Mouse (Mus musculus) frontal cortex, adult 2 months (tissue): ENCODE results near the gene Plppr3. TPM values are rescaled to one million over a fixed set of nuclear protein-coding genes. Genes with fewer than 3 reads are reported as not detected.

ENCODE experiments used
- DNase-seq, 2 experiments: peaks; one replicate each; pipeline ENCODE4 v3.0.0; 2022; ENCODE audit warnings: low spot score in 1 of 2; ENCODE audit errors: extremely low spot score in 1 of 2
- polyA plus RNA-seq: library from polyadenylated mRNA; depleted of rRNA; stranded (reverse); fragments of >200 nt; gene quantifications from 2 replicates; pipeline ENCODE4 v1.2.3, GENCODE M21; 2012

The Plppr3 gene
- polyA plus RNA-seq, 1 experiment = 134 TPM

DNA sequence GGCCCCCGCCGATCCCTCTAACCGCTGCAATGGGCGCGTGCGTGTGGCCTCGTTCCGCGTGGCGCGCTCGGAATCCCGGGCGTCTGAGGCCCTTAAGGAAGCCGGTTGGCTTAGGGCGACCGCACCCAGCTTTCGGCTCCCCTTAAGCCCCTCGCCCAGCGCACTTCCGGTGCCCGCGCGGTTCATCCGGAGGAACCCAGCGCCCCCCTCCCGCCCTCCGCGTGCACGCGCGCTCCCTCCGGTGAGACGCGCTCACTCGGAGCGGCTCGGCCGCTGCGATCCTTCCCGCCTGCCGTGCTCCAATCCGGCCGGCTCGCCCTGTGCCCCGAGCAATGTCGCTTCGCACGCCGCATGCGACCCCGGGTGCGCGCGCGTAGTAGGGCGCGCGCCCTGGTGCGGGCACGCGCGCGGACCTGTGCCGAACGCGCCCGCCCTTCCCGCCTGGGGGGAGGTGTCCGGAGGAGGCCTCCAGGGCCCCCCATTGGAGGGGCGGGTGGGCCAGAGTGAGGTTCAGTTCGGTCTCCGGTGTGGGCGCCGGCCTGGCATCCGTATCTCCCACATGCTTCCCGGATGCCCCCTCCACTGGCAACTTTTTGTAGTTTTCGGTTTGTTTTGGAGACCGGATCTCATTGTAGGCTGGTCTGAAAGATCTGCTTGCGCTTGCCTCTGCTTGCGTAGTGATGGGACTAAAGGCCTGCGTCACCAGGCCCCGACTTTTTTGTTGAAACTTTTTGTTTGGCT, 19.5 kb downstream of the Plppr3 start:
- no peak for DNase-seq

DNA sequence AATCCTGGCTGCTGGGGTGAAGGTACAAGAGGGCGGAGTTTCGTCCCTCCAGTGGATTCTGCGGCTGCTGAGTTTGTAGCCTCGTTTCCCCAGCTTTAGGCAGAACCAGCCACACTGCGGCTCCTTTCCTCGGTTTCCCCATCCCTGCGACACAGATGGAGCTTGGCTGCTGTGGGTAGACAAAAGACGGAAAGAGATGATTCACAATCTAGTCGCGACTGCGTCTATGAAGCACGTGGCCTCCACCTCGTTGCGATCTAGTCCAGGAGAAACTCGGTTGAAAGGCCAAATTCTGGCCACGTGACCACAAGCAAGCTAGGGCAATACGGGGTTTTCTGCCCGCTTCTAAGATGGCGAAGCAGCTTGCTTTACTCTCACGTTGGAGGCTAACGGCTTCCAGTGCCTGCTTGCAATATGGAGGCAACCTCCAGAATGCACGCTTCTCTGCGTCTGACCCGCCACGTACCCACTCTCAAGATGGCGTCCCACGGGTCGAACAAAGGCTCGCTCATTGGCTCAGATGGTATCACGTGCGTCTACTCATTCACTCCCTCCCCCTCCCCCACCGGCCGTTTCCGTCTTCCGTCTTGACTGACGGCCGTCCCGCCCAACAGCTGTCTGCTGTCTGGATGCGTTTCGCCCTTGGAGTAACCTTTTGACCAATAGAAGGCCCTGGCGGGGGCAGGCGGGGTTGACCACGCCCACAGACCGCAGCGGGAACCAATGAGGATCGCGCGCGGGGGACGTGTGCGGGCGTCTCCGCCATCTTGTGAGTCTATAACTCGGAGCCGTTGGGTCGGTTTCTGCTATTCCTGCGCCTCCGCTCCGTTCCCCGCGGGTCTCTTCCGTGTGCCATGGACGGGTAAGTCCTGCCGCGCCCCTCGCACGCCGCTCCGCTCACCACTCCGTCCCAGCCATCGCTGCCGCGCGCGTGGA, 20.3 kb downstream of the Plppr3 start, which contains the start of gene Ptbp1:
Ptbp1 (plus strand) TSS at position 568 of the 936 bp plus-strand sequence.
- DNase-seq = peak; percentile 99

DNA sequence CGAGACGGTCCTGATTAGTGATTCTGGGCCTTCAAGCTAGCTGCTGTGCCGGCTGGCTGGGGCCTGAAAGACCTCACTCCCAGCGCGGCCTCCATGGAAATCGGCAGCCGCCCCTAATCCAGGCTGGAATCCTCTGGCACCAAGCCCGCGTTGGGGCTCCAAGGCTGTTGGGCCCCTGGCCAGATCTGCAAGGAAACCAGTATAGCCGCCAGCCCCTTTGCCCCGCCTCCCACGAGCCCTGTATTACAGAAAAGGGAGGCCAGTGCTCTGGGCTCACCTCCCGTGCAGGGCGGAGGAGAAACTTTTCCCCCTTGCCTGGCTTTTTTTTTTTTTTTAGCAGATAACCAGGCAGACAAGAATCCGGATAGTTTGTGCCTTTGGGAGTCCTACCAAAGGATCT, 21.0 kb downstream of the Plppr3 start:
- DNase-seq = peak; percentile 63 to 85

DNA sequence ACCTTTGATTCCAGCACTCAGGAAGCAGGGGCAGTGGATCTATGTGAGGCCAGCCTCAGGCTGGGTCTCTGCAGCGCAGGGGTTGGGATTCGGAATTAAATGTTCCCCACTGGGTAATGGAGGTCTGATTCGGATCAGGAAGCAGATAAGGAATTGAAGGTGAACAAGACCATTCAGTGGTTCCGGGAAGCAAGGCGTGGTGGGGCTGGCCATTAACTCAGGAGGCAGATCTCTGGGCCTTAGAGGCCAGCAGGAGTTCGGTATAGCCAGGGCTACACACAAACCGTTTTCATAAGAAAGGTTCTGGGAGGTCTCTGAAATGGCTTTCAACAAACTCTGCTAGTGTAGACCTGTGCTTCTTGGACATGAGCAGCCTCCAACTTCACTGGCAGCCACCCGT, 21.6 kb downstream of the Plppr3 start:
- no peak for DNase-seq

DNA sequence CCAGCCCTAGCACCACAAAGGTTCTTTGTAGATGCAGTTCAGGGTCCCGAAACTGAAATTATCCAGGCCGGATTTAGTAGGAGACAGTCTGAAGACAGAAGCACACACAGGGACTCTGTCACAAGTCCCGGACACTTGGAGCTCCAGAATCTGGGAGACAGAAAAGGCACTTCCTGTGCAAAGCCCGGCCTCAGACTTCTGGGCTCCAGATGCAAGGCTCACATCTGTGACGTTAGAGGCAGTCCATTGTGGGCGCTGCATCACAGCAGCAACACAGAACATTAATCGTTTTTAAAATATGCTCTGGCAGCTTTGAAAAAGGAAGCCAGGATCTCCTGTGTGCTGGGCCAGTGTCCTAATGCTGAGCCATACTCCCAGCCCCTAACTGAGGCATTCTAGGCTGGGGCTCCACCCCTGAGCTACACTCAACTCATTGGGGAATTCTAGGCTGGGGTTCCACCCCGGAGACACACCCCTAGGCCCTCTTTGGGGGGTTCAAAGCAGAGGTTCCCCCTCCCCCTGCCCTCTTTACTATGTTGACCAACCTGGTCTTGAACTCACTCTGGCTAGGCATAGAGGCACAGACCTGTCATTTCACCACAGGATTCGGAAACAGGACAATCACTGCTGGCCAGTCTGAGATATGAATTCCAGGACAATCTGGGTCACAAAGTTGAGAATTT, 22.2 kb downstream of the Plppr3 start:
- no peak for DNase-seq

DNA sequence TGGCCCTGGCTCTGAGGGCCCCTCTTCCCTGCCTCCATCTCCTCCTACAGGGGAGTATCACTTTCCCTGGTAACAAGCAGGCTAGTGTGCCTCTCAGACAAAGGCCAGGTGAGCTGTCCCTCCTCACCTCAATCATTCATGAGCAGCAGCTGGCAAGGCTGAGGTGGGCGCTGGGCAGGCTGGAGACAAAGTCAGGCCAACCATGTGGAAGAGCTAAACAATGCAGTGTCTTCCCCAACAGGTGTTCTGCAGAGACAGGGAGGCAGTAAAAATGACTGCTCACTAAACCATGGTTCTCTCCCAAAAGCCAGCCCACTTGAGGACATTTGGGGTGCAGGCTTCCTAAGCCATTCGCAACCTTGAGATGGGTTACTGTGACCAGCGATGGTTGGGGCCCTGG, 22.8 kb downstream of the Plppr3 start:
- DNase-seq = no peak

DNA sequence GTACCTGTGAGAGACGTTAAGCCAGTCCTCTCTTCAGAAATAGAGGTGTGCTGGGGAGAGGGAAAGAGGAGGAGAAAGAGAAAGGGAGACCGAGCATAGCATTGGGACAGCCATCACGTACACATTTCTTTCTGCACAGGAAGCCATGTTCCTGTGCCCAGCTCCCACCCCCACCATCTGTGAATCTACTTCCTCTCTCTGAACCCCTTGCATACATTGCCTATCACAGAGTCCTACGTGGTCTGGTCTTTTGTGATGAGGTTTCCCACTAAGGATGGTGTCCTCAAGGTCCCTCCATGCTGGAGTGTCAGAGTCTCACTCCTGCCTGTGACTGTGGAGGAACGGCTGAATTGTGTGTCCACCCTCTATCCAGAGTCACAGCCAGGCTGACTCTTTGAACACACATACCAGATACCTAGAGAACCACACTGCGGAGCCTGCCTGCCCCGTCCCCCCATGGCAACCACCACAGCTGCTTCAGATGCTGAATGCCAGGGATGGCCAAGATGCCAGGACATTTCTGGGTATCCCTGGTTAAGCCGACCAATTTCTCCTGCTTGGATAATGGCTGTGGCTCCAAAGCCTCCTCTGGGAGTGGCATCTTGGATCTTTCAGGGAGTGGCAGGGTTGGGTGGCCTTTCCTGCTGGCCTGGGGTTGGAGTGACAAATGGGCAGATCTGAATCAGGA, 24.3 kb downstream of the Plppr3 start:
- no peak for DNase-seq

DNA sequence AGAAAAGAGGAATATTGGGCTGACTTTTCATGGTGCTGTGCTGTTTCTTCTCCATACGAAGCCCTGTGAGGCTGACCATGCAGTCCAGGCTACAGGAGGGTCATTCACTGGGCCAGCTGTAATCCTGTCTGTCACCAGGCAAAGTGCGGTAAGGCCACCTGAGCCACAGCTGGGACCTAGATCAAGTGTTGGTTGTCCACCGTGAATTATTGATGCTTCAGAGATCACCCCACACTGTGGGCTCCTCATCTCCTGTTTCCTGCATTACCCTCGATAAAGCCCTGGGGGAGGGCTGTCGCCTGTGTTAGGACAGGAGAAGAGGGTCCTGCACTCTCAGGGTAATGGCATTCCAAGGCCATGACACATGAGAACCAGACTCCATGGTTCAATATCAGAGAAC, 27.9 kb downstream of the Plppr3 start:
- no peak for DNase-seq

DNA sequence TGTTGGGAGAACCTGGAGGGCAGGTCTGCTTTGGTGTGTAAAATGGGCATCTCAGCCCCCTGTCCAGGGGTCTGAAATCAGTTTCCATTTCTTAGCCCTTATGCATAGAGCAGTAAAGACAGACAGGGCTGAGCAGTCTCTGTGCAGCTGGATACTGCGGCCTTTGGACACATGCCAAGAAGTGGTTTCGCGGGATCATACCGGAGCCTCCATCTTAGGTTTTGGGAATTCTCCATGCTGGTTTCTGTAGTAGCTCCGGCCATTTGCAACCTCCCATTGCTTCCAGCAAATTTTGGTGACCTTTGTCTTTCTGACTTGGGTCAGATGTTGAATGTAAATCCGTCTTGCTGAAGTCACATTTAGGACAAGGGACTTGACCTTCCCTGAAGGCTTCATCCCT, 31.0 kb downstream of the Plppr3 start:
- DNase-seq = no peak

DNA sequence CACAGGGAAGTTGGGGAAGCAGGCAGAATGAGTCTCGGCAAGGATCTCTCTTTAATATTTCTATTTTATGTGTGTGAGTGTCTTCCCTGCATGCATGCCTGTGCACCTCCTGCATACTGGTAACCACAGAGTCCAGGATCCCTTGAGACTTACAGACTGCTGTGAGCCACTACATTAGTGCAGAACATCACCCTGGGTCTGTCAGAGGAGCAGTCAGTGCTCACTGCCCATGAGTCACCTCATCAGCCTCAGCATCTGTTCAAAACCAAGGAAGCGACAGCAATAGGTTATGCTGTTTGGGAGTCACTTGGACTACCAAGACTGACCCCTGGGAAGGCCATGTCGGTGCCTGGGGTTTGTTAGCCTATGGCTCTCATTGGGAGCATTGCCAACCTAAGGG, 32.1 kb downstream of the Plppr3 start:
- no peak for DNase-seq

DNA sequence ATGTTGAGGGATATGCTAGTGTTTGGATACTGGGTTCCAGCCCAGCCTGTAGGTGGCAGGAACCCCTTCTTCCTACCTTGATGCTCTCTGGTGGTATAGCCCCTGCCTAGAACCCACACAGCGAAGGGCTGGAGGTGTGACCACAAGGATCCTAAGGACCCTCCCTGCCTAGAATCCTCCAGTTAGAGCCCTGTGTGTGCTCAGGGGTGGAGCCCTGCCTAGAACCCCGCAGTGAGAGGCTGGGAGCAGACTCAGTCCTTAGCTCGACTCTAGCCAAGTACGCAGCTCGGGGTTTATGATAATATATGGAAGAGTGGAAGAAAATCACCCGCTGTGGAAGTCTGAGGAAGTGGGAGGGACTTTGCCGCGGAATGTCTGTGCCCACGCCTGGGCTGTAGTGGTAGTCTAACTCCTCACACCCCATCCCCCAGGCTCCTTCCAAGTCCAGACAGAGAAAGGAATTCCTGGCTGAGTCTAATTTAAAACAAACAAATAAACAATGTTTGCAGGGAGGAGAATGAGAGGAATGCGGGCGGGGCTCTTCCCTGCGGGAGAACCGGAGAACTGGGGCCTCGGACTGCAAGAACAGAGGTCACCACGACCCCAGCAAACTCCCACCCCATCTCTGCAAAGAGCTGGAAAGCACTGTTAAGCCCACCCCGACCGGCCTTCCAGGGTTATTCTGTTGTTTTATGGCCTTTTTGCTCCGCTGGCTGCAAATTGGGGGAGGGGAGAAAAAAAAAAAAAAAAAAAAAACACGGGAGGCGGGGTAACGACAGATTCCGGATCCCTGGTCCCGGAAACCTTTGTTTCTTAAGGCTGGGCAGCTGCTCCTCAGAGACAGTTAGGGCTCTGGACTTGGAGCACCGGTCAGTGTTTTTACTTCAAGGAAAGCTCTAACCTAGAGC, 33.5 kb downstream of the Plppr3 start:
- DNase-seq = peak; percentile 68 to 82

DNA sequence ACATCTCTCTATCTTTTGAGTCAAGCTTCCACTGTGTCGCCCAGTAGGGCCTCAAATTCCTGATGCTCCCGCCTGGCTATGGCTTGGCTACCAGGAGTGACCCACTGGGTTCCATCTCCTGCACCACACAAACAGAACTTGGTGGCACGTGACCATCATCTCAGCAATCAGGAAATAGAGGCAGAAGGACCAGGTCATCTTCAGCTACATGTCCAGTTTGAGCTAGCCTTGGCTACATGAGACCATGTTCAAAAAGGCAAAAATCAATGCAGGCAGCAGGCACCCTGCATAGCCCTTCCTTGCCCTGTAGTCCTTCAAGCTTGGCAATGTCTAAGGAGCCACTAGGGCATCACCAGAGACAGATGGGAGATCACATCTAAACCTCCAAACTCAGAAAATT, 34.3 kb downstream of the Plppr3 start:
- DNase-seq = no peak

DNA sequence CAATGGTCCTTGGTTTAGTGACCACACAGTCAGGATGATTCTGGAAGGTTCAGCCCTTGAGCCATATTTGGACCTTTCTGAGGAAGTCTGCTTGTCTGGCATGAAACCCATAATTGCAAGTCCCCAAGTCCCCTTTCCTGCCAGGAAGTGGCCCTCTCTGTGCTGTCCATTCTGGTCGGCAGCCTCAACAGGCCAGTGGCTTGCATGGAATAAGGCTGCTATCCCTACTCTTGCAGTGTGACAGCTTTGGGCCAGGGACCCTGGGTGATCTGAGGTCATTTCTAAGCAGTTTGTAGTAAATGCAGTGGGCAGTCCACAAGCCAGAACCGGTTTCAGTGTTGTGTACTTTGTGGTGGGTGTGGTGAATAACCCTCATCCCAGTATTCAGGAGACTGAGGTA, 36.3 kb downstream of the Plppr3 start:
- no peak for DNase-seq

DNA sequence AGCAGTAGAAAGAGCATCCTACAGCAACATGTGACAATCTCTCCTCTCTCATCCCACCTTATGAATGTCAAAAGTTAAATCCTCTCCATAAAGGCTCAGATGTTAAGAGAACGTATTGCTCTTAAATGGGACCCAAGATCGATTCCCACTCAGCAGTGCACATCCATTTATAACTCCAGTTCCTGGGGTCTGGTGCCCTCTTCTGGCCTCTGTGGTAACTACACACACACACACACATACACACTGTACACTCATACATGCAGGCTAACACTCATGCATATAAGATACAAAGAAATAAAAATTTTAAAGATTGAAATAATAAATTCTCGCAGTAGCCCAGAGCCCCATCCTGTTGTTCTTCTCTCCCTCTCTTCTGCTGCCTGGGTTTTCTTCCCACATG, 37.5 kb downstream of the Plppr3 start:
- DNase-seq = no peak

DNA sequence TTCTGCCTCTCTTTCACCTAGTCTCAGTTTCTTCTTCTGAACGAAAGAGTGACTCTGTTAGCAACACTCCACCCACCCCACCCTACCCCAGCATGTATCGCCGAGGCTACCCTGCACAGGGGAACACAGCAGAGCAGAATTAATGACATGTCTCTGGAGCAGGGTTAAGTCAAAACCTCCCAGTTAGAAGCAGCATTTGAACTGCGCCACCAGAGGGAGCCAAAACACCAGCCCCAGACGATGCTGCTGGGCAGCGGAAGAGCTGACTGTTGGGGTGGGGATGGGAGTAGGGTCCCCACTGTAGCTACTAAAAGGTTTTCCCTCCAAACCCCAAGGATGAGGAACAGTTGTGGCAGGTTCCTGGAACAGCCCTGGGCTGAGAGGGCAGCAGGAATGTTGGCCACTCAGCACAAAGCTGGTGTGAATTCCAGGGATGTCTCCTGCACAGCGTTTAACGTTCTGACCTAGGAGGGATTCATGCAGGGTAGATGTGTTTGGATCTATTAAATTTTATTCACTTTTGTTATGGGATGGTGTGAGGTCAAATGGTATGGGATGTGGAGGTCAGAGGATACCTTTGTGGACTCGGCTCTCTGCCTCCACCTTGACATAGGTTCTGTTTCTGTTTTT, 39.5 kb downstream of the Plppr3 start:
- DNase-seq = peak in 1 of 2 experiments; percentile 85

DNA sequence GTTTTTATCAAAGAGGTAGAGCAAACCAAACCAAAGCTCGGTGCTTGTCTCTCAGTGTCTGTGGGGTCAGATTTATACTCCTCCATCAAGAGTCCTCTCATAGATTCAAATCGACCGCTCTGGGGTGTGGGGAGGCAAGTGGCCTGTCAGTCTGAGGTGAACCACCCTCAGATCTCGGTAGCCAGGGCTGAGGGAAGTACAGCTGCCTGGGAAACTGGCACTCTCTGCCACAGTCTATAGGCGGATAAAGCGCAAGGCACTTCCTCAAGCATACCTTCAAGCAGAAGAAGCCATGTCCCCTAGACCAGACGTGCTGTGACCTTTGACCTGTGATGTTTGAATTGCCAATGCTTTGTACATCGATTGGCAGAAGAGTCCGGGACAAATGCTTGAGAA, 41.6 kb downstream of the Plppr3 start:
- DNase-seq = no peak

DNA sequence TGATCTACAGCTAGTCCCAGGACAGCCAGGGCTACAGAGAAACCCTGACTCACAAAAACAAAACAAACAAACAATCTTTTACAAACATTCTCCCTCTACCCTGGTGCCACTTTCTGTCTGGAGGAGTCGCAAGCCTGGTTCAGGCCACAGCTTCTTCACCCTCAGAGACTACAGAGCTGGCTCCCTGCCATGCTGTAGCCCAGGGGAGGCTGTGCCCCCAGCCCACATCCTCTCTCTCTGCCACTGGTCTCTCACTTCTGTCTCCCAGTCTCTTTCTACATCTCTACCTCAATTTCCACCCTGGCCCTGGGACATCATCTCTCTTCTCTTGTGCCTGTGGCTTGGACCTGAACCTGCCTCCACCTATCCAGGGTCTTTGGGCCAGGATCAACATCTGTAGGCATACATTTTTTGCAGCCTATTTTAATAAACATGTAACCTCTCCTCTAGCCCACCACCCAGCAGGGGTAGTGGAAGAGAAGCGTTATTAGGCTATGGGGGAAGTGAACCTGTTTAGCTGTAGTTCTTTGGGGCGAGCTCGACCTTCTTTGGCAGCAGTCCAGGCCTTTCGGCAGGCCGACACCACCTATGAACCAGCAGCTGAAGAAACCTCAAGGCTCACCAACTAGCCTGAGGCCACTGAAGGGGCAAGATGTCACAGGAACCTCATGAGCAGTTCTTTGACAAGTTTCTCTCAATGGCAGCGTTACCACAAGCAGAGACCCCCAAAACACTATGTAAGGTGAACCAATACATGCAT, 42.2 kb downstream of the Plppr3 start:
- no peak for DNase-seq

DNA sequence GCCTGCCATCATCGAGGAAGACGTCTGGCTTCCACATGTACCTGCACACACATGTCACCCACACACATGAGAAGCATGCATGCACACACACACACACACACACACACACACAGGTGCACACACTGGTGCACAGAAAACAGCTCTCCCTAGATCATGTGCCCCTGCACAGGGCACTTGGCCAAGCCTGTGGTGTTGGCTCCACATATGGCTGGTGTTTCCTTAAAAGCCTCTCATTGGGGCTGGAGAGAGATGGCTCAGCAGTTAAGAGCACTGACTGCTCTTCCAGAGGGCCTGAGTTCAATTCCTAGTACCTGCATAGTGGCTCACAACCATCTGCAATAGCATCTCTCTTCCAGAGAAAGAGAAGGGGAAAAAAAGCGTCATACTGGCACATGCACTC, 42.9 kb downstream of the Plppr3 start:
- no peak for DNase-seq
